Mouse (Mus musculus) E14TG2a.4 (cell line): Measurements from ENCODE around the gene 4930447C04Rik.

Experiments used
- CTCF ChIP-seq: conservative IDR thresholded peaks from 2 replicates; pipeline ENCODE4 v1.5.1; 2014; ENCODE audit warnings: low read length
- NANOG ChIP-seq: IDR thresholded peaks from 2 replicates; pipeline ENCODE4 v1.6.1; 2014; ENCODE audit warnings: borderline replicate concordance, low read length, mixed read lengths
- POU5F1 ChIP-seq: IDR thresholded peaks from 2 replicates; pipeline ENCODE4 v1.6.1; 2014; ENCODE audit warnings: low read length, borderline replicate concordance

GRCm38 (mm10) chr12:72976172-72976571, 35.6 kb upstream of the 4930447C04Rik start:
- TF ChIP-seq CTCF, result no peak
- no peak for TF ChIP-seq NANOG
- TF ChIP-seq POU5F1, result no peak
